Mouse (Mus musculus): Measurements from ENCODE around the gene Il17rd. TPM values are rescaled to one million over a fixed set of nuclear protein-coding genes. Genes with fewer than 3 reads are reported as not detected.

Gene Il17rd
- polyA plus RNA-seq, 1 experiment from 2014 or later = 4.0 TPM

GRCm38 (mm10) chr14:27131521-27131920 lies 92.8 kb downstream of the Il17rd start:
- H3K27me3 ChIP-seq (replicated peaks) = no peaks in the 10 kb centered on the region
- no peak for ATAC-seq (ENCODE audit: low FRiP score, low read depth)
- H3K9me3 ChIP-seq = no peaks in the 10 kb centered on the region
- H3K4me3 ChIP-seq = no peak overlapping the region
- WGBS = 74% methylated on average over 1 of the region's 1 CpGs
- H3K4me2 ChIP-seq (replicated peaks) = no peak overlapping the region
- H3K36me3 ChIP-seq = no peaks in the 10 kb centered on the region
- no peak overlapping the region for H3K27ac ChIP-seq
- no peak overlapping the region for H3K9ac ChIP-seq
- no peaks in the 10 kb centered on the region for H3K4me1 ChIP-seq

GRCm38 (mm10) chr14:27138891-27139290 lies 100.2 kb downstream of the Il17rd start:
- H3K4me2 ChIP-seq (replicated peaks) = no peak overlapping the region
- no peak overlapping the region for H3K27ac ChIP-seq
- no peak overlapping the region for H3K9ac ChIP-seq
- 84% methylated on average over 9 of the region's 9 CpGs for WGBS
- no peak for ATAC-seq (ENCODE audit: low FRiP score, low read depth)
- H3K36me3 ChIP-seq = no peaks in the 10 kb centered on the region
- no peaks in the 10 kb centered on the region for H3K9me3 ChIP-seq
- no peaks in the 10 kb centered on the region for H3K27me3 ChIP-seq (replicated peaks)
- no peak overlapping the region for H3K4me3 ChIP-seq
- H3K4me1 ChIP-seq = no peaks in the 10 kb centered on the region

- Histone ChIP-seq H3K27me3 (replicated peaks) (no peaks in the 10 kb centered on the region), H3K4me1 (no peaks in the 10 kb centered on the region), H3K36me3 (no peaks in the 10 kb centered on the region), H3K9ac (no peak overlapping the region), H3K27ac (no peak overlapping the region), H3K4me3 (no peak overlapping the region), H3K9me3 (no peaks in the 10 kb centered on the region), H3K4me2 (replicated peaks) (no peak overlapping the region)
- 87% methylated on average over 3 of the region's 3 CpGs for WGBS
- no peak for ATAC-seq (ENCODE audit: low FRiP score, low read depth)
Measured at GRCm38 (mm10) chr14:27139968-27140367, 101.2 kb downstream of the Il17rd start.

GRCm38 (mm10) chr14:27141486-27141885 lies 102.7 kb downstream of the Il17rd start:
- H3K4me1 ChIP-seq = no peaks in the 10 kb centered on the region
- H3K36me3 ChIP-seq = no peaks in the 10 kb centered on the region
- no peaks in the 10 kb centered on the region for H3K27me3 ChIP-seq (replicated peaks)
- 21% methylated on average over 3 of the region's 3 CpGs for WGBS
- ATAC-seq (ENCODE audit: low FRiP score, low read depth) = no peak
- H3K27ac ChIP-seq = no peak overlapping the region
- H3K9ac ChIP-seq = no peak overlapping the region
- no peak overlapping the region for H3K4me2 ChIP-seq (replicated peaks)
- H3K4me3 ChIP-seq = no peak overlapping the region
- no peaks in the 10 kb centered on the region for H3K9me3 ChIP-seq

GRCm38 (mm10) chr14:27142680-27143079 lies 103.9 kb downstream of the Il17rd start:
- no peaks in the 10 kb centered on the region for H3K4me1 ChIP-seq
- H3K27me3 ChIP-seq (replicated peaks) = no peaks in the 10 kb centered on the region
- H3K4me2 ChIP-seq (replicated peaks) = no peak overlapping the region
- no peak overlapping the region for H3K9ac ChIP-seq
- ATAC-seq (ENCODE audit: low FRiP score, low read depth) = no peak
- no peak overlapping the region for H3K4me3 ChIP-seq
- WGBS = 89% methylated on average over 5 of the region's 5 CpGs
- no peaks in the 10 kb centered on the region for H3K9me3 ChIP-seq
- no peak overlapping the region for H3K27ac ChIP-seq
- H3K36me3 ChIP-seq = no peaks in the 10 kb centered on the region

- no peak for ATAC-seq (ENCODE audit: low FRiP score, low read depth)
- Histone ChIP-seq H3K27ac (no peak overlapping the region), H3K9me3 (no peaks in the 10 kb centered on the region), H3K36me3 (no peaks in the 10 kb centered on the region), H3K4me2 (replicated peaks) (no peak overlapping the region), H3K9ac (no peak overlapping the region), H3K4me3 (no peak overlapping the region), H3K27me3 (replicated peaks) (no peaks in the 10 kb centered on the region), H3K4me1 (no peaks in the 10 kb centered on the region)
- WGBS = 60% methylated on average over 8 of the region's 8 CpGs
Measured at GRCm38 (mm10) chr14:27145171-27146045, 106.7 kb downstream of the Il17rd start.

GRCm38 (mm10) chr14:27147726-27148125 lies 109.0 kb downstream of the Il17rd start:
- Histone ChIP-seq H3K27me3 (replicated peaks) (no peaks in the 10 kb centered on the region), H3K4me3 (no peak overlapping the region), H3K9me3 (no peaks in the 10 kb centered on the region), H3K4me1 (no peaks in the 10 kb centered on the region), H3K9ac (no peak overlapping the region), H3K36me3 (no peaks in the 10 kb centered on the region), H3K4me2 (replicated peaks) (no peak overlapping the region), H3K27ac (no peak overlapping the region)
- WGBS = 92% methylated on average over 7 of the region's 7 CpGs
- ATAC-seq (ENCODE audit: low FRiP score, low read depth) = no peak

- H3K9me3 ChIP-seq = no peaks in the 10 kb centered on the region
- H3K27ac ChIP-seq = no peak overlapping the region
- WGBS = 93% methylated on average over 5 of the region's 5 CpGs
- no peaks in the 10 kb centered on the region for H3K4me1 ChIP-seq
- ATAC-seq (ENCODE audit: low FRiP score, low read depth) = no peak
- no peak overlapping the region for H3K4me3 ChIP-seq
- no peaks in the 10 kb centered on the region for H3K36me3 ChIP-seq
- H3K27me3 ChIP-seq (replicated peaks) = no peaks in the 10 kb centered on the region
- no peak overlapping the region for H3K4me2 ChIP-seq (replicated peaks)
- no peak overlapping the region for H3K9ac ChIP-seq
Measured at GRCm38 (mm10) chr14:27149401-27149800, 110.7 kb downstream of the Il17rd start.

GRCm38 (mm10) chr14:27150011-27150640 lies 111.4 kb downstream of the Il17rd start:
- no peak overlapping the region for H3K27ac ChIP-seq
- no peak overlapping the region for H3K4me3 ChIP-seq
- 68% methylated on average over 6 of the region's 6 CpGs for WGBS
- H3K27me3 ChIP-seq (replicated peaks) = no peaks in the 10 kb centered on the region
- H3K4me1 ChIP-seq = no peaks in the 10 kb centered on the region
- H3K9me3 ChIP-seq = no peaks in the 10 kb centered on the region
- H3K9ac ChIP-seq = no peak overlapping the region
- H3K4me2 ChIP-seq (replicated peaks) = no peak overlapping the region
- H3K36me3 ChIP-seq = no peaks in the 10 kb centered on the region
- ATAC-seq (ENCODE audit: low FRiP score, low read depth) = no peak

- 56% methylated on average over 8 of the region's 8 CpGs for WGBS
- Histone ChIP-seq H3K36me3 (no peaks in the 10 kb centered on the region), H3K4me1 (no peaks in the 10 kb centered on the region), H3K27me3 (replicated peaks) (no peaks in the 10 kb centered on the region), H3K4me2 (replicated peaks) (no peak overlapping the region), H3K4me3 (no peak overlapping the region), H3K9me3 (no peaks in the 10 kb centered on the region), H3K27ac (no peak overlapping the region), H3K9ac (no peak overlapping the region)
- ATAC-seq (ENCODE audit: low FRiP score, low read depth) = no peak
Measured at GRCm38 (mm10) chr14:27151432-27151831, 112.7 kb downstream of the Il17rd start.

- Histone ChIP-seq H3K9me3 (no peaks in the 10 kb centered on the region), H3K36me3 (no peaks in the 10 kb centered on the region), H3K4me1 (no peaks in the 10 kb centered on the region), H3K4me3 (no peak overlapping the region), H3K27ac (no peak overlapping the region), H3K4me2 (replicated peaks) (no peak overlapping the region), H3K27me3 (replicated peaks) (no peaks in the 10 kb centered on the region), H3K9ac (no peak overlapping the region)
- WGBS = 80% methylated on average over 6 of the region's 6 CpGs
- no peak for ATAC-seq (ENCODE audit: low FRiP score, low read depth)
Measured at GRCm38 (mm10) chr14:27155088-27155487, 116.3 kb downstream of the Il17rd start.

GRCm38 (mm10) chr14:27156032-27156431 lies 117.3 kb downstream of the Il17rd start:
- no peaks in the 10 kb centered on the region for H3K9me3 ChIP-seq
- no peak overlapping the region for H3K4me3 ChIP-seq
- no peak for ATAC-seq (ENCODE audit: low FRiP score, low read depth)
- H3K9ac ChIP-seq = no peak overlapping the region
- H3K36me3 ChIP-seq = no peaks in the 10 kb centered on the region
- H3K4me2 ChIP-seq (replicated peaks) = no peak overlapping the region
- no peaks in the 10 kb centered on the region for H3K4me1 ChIP-seq
- H3K27me3 ChIP-seq (replicated peaks) = no peaks in the 10 kb centered on the region
- no peak overlapping the region for H3K27ac ChIP-seq
- 88% methylated on average over 6 of the region's 6 CpGs for WGBS
